Mouse (Mus musculus): ENCODE measurements around the gene Gm11084. TPM values are rescaled to one million over a fixed set of nuclear protein-coding genes. Genes with fewer than 3 reads are reported as not detected.
"Not testable (repeated sequence)": the region's sequence is repeated elsewhere in the genome, so short reads cannot be mapped to it uniquely, and the experiment has no call there.

Gm11084 gene
- polyA plus RNA-seq (2012; ENCODE audit: insufficient read depth, insufficient read length, missing spikeins), result not detected in 2 replicates

GRCm38 (mm10) chr2:72986616-72987015 lies at the start of gene Gm11084:
Gene Gm11084 (minus strand): TSS chr2:72986716.
- Histone ChIP-seq H3K27ac (ENCODE audit: insufficient read depth, low read depth, low read length) (no peak within 1 kb of the TSS), H3K4me1 (ENCODE audit: control insufficient read depth, insufficient read depth, low read length) (peaks cover 29% of the 10 kb centered on the region), H3K4me3 (ENCODE audit: insufficient read depth, low read length) (no peak within 1 kb of the TSS)
- TF ChIP-seq CTCF (IDR thresholded peaks at IDR 0.05; ENCODE audit: low read depth, low read length) (no peak), POLR2A (IDR thresholded peaks at IDR 0.05; ENCODE audit: borderline replicate concordance, low read depth, low read length) (no peak)

- no peak for TF ChIP-seq CTCF (IDR thresholded peaks at IDR 0.05; ENCODE audit: low read depth, low read length)
- TF ChIP-seq POLR2A (IDR thresholded peaks at IDR 0.05; ENCODE audit: borderline replicate concordance, low read depth, low read length), result no peak
- Histone ChIP-seq H3K4me3 (ENCODE audit: insufficient read depth, low read length) (no peak overlapping the region), H3K4me1 (ENCODE audit: control insufficient read depth, insufficient read depth, low read length) (peaks cover 15% of the 10 kb centered on the region), H3K27ac (ENCODE audit: insufficient read depth, low read depth, low read length) (no peak overlapping the region)
Observed at GRCm38 (mm10) chr2:73031061-73032055, 44.8 kb upstream of the Gm11084 start.

- TF ChIP-seq CTCF (IDR thresholded peaks at IDR 0.05; ENCODE audit: low read depth, low read length) (no peak), POLR2A (IDR thresholded peaks at IDR 0.05; ENCODE audit: borderline replicate concordance, low read depth, low read length) (no peak)
- H3K27ac ChIP-seq (ENCODE audit: insufficient read depth, low read depth, low read length), result peak overlapping the region; percentile 14
- H3K4me3 ChIP-seq (ENCODE audit: insufficient read depth, low read length), result no peak overlapping the region
- H3K4me1 ChIP-seq (ENCODE audit: control insufficient read depth, insufficient read depth, low read length), result peaks cover 15% of the 10 kb centered on the region
Observed at GRCm38 (mm10) chr2:73029846-73030245, 43.3 kb upstream of the Gm11084 start.

- TF ChIP-seq POLR2A (IDR thresholded peaks at IDR 0.05; ENCODE audit: borderline replicate concordance, low read depth, low read length) (no peak), CTCF (IDR thresholded peaks at IDR 0.05; ENCODE audit: low read depth, low read length) (no peak)
- Histone ChIP-seq H3K27ac (ENCODE audit: insufficient read depth, low read depth, low read length) (no peak overlapping the region), H3K4me3 (ENCODE audit: insufficient read depth, low read length) (no peak overlapping the region), H3K4me1 (ENCODE audit: control insufficient read depth, insufficient read depth, low read length) (peaks cover 23% of the 10 kb centered on the region)
Observed at GRCm38 (mm10) chr2:73028019-73028418, 41.5 kb upstream of the Gm11084 start.

- Histone ChIP-seq H3K4me3 (ENCODE audit: insufficient read depth, low read length) (no peak overlapping the region), H3K4me1 (ENCODE audit: control insufficient read depth, insufficient read depth, low read length) (peaks cover 23% of the 10 kb centered on the region), H3K27ac (ENCODE audit: insufficient read depth, low read depth, low read length) (no peak overlapping the region)
- TF ChIP-seq POLR2A (IDR thresholded peaks at IDR 0.05; ENCODE audit: borderline replicate concordance, low read depth, low read length), result no peak
- TF ChIP-seq CTCF (IDR thresholded peaks at IDR 0.05; ENCODE audit: low read depth, low read length), result no peak
Observed at GRCm38 (mm10) chr2:73027126-73027525, 40.6 kb upstream of the Gm11084 start.

- TF ChIP-seq POLR2A (IDR thresholded peaks at IDR 0.05; ENCODE audit: borderline replicate concordance, low read depth, low read length) (no peak), CTCF (IDR thresholded peaks at IDR 0.05; ENCODE audit: low read depth, low read length) (no peak)
- no peak overlapping the region for H3K4me3 ChIP-seq (ENCODE audit: insufficient read depth, low read length)
- H3K27ac ChIP-seq (ENCODE audit: insufficient read depth, low read depth, low read length), result peak overlapping the region; percentile 62
- peaks cover 11% of the 10 kb centered on the region for H3K4me1 ChIP-seq (ENCODE audit: control insufficient read depth, insufficient read depth, low read length)
Observed at GRCm38 (mm10) chr2:73023803-73024202, 37.3 kb upstream of the Gm11084 start.

GRCm38 (mm10) chr2:73021046-73021445 lies 34.5 kb upstream of the Gm11084 start:
- Histone ChIP-seq H3K4me1 (ENCODE audit: control insufficient read depth, insufficient read depth, low read length) (peaks cover 14% of the 10 kb centered on the region), H3K27ac (ENCODE audit: insufficient read depth, low read depth, low read length) (no peak overlapping the region), H3K4me3 (ENCODE audit: insufficient read depth, low read length) (no peak overlapping the region)
- TF ChIP-seq CTCF (IDR thresholded peaks at IDR 0.05; ENCODE audit: low read depth, low read length) (no peak), POLR2A (IDR thresholded peaks at IDR 0.05; ENCODE audit: borderline replicate concordance, low read depth, low read length) (no peak)

GRCm38 (mm10) chr2:73019371-73020146 lies 33.0 kb upstream of the Gm11084 start:
- H3K4me3 ChIP-seq (ENCODE audit: insufficient read depth, low read length), result no peak overlapping the region
- TF ChIP-seq POLR2A (IDR thresholded peaks at IDR 0.05; ENCODE audit: borderline replicate concordance, low read depth, low read length) (no peak), CTCF (IDR thresholded peaks at IDR 0.05; ENCODE audit: low read depth, low read length) (no peak)

GRCm38 (mm10) chr2:73014063-73014462 lies 27.5 kb upstream of the Gm11084 start:
- H3K4me1 ChIP-seq (ENCODE audit: control insufficient read depth, insufficient read depth, low read length); H3K27ac ChIP-seq (ENCODE audit: insufficient read depth, low read depth, low read length); H3K4me3 ChIP-seq (ENCODE audit: insufficient read depth, low read length): not testable (repeated sequence)

More at GRCm38 (mm10) chr2:73019371-73020146, 33.0 kb upstream of the Gm11084 start:
- H3K4me1 ChIP-seq (ENCODE audit: control insufficient read depth, insufficient read depth, low read length), result peaks cover 14% of the 10 kb centered on the region
- H3K27ac ChIP-seq (ENCODE audit: insufficient read depth, low read depth, low read length), result no peak overlapping the region

Measured in bone marrow macrophage, adult 2 months (primary cell).